Mouse (Mus musculus) 3T3-L1 (cell line): ENCODE data around the gene Zswim3.
"Not testable (repeated sequence)": the region's sequence is repeated elsewhere in the genome, so short reads cannot be mapped to it uniquely, and the experiment has no call there.

Experiments
- DNase-seq: peaks from one replicate; pipeline ENCODE4 v3.0.0-alpha.2; 2015; ENCODE audit warnings: low read depth, low spot score

Gene Zswim3

DNA sequence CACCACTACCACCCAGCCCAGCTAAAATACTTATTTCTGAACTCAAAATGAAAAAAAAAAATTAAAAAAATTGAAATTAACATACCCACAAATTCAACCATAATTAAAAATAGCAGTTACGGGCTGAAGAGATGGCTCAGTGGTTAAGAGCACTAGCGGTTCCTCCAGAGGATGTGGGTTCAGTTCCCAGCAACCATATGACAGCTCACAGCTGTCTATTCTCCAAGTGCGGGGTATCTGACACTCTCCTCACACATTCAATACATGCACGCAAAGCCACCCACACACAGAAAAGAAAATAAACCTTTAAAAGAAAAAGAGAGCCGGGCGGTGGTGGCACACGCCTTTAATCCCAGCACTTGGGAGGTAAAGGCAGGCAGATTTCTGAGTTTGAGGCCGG, 45.2 kb downstream of the Zswim3 start:
- no peak for DNase-seq

DNA sequence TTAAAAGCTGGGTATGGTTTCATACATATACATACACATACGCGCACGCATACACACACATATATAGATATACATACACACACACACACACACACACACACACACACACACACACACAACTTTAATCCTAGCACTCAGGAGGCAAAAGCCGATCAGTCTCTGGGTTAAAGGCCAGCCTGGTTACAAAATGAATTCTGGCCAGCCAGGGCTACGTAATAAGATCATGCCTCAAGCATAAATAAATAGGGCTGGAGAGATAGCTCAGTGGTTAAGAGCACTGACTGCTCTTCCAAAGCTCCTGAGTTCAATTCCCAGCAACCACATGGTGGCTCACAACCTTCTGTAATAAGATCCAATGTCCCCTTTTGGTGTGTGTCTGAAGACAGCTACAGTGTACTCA, 50.7 kb downstream of the Zswim3 start:
- not testable (repeated sequence) for DNase-seq

DNA sequence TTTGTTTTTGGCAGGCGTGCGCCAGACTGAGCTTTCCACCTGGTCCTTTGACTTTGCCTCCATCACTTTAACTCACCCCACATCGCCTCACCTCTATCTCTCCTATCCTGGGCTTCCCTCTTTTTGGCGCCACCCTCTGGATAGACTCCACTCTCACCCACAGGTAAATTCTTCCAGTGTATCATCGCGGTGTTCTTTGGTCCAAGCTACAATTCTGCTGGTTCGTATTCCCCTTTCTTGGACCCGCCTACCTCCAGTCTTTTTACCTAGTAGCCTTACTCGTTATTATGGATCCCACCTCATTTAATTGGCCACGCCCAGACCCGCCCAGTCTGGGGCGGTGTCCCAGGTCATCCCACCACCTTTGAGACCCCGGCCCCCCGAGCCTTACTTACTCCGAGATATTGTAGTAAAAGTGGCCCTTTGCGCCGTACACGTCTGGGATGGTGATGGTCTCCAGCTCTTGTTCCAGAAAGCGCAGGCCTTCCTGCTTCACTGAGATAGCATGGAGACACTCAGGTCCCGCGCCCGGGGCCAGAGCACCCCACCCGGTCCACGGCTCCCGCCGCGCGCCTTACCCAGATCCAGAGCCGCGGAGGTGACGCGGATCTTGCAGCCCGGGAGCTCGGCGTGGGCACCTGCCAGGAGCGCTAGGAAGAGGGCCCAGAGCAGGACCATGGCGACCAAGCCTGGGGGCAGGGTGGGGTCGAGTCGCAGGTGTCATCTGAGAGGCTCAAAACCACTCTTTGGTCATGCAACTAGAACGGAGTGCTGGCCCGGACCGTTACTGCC, 51.6 kb downstream of the Zswim3 start:
- DNase-seq = no peak

DNA sequence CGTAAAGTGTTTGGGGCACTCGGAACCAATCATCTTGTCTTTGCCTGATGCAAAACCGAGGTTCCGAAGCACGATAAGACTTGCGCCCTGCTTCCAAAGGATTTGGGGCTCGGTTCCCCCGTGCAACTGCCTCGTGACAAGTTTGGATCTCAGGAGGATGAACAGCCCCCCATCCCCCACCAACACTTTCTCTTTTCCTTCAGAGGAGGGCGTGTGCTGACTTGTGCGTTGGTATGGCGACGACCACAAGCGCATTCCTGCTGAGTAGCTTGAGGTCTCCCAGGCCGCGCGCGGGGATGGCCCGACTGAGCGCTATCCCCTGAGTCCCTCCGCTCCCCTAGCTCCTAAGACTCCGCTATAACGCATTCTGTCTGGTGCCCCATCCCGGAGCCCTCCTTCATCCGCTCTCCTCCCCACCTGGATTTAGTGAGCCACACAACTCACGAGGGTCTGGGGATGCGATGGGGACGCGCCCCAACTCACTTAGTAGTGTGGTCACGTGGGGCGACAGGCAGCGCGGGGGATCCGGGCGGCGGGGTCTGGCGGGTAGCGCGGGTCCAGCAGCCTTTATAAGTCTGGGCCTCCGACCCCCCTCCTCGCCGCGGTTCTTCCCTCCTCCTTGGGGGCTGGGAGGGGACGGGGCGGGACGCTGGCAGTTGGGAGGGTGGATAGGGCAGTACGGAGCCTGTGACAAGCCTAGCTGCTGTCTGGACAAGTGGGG, 52.4 kb downstream of the Zswim3 start, which contains the start of gene Pltp:
Gene Pltp (minus strand): TSS at position 611 of the 721 bp plus-strand sequence.
- DNase-seq = peak; percentile 90

DNA sequence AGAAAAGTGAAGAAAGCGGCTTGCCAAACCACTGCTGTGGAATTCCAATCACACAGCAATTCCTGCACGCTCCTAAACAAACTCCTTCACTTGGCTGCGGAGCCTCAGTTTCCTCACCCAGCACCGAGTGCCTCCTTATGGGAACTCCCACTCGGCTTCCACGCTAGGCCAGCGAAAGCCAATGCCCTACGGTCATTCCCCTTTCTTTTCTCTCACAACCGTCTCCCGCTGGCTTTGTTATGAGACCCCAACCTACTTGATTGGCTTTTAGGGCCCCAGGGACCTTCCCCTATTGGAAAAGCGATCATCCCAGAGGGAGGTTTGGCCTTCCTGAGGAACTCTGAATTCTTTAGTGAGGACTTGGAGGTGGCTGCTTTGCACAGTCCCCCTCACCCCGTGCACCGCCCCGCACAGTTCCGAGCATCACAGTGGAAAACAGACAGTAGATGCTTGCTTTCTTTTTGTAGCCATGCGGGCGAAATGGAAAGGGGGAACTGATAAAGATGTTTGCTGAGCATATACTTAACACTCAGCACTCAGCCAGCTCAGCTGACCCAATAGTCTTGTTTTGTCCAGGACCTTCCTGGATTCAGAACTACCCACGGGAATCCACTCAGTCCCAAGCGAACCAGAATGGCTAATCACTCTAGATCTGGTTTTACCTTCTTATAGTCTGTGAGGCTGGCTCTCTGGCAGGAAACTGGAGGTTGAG, 53.1 kb downstream of the Zswim3 start:
- no peak for DNase-seq

DNA sequence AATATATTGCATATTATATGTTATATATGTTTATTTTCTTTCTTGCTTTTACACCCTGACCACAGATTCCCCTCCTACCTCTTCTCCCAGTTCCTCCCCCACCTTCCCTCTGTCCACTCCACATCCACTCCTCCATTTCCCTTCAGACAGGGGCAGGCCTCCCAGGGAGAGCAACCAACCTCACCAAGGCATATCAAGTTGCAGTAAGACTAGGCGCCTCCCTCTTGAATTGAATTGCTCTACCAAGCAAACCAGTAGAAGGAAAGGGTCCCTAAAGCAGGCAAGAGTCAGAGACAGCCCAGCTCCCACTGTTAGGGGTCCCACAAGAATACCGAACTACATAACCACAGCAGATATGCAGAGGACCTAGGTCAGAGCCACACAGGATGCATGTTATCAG, 54.3 kb downstream of the Zswim3 start:
- no peak for DNase-seq

DNA sequence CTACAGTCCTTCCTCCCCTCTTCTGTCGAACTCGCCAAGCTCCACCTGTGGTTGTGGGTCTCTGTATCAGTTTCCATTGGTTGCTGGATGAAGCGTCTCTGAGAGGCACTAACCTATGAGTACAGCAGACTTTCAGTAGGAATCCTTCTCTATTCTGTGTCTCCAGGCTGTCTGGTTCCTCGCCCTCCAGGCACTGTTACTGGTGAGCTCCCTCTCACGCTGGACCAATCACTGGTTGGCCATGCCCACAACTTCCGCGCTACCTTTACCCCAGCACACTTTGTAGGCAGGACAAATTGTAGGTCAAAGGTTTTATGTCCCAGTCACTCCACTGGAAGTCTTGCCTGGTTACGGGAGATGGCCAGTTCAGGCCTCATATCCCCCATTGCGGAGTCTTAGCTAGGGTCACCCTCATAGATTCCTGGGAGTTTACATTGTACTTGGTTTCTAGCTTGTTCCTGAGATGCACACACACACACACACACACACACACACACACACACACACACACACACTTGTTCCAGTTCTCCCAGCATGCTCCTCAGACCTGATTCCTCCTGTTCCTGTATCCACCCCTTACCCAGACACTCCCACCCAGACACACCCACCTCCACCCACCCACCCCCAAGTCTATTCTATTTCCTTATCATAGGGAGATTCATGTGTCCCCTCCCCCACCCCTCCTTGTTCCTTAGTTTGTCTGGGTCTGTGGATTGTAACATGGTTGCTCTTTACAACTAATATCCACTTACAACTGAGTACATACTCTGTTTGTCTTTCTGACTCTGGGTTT, 54.9 kb downstream of the Zswim3 start:
- no peak for DNase-seq

DNA sequence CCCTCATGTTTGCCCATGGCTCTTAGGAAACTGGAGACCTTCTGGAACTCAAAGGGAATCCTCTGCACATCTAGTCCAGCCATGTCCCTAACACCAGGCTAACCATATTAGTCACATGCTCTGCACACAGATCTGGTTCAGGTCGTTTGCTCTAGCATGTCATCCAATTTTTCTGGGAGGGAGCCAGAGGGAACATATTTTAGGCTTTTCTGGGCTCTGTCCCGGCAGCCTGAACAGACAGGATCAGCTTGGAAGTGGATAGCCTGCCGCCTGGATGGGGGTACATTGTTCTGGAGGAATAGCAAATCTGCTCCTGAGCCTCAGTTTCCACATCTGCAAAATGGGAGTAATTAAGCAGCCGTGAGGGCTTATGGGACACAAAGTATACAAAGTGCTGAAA, 56.2 kb downstream of the Zswim3 start:
- DNase-seq = peak; percentile 33

DNA sequence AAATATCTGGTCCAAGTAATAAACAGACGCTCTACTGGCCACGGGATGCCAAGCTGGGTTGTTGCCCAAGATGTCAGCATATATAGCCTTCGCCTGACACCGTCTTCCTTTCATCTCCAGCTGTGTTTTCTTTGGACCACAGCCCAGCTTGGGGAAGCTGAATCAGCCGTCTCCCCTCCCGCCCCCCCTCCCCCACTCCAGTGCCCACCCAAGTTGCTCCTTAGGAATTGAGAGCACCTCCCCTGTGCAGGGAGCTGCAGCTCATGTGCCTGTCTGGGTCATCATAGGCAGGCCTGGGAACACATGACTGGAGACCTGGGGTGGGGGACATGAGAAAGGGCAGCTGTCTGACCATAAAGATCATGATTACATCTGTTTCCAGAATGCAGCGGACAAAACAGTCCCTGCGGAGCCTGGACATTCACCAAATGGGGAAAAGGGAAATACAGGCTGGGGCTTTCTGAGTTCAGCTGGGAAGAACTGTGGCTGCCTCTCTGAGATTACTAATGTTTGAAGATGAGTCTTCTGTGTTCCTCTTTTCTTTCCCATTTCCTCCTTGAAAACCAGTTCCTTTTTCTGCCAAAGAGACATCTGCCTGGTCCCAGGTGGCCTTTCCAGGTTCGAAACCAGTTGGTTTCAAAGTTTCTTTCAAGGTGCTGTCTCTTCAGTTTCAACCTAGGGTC, 57.4 kb downstream of the Zswim3 start:
- peak; percentile 72 for DNase-seq

DNA sequence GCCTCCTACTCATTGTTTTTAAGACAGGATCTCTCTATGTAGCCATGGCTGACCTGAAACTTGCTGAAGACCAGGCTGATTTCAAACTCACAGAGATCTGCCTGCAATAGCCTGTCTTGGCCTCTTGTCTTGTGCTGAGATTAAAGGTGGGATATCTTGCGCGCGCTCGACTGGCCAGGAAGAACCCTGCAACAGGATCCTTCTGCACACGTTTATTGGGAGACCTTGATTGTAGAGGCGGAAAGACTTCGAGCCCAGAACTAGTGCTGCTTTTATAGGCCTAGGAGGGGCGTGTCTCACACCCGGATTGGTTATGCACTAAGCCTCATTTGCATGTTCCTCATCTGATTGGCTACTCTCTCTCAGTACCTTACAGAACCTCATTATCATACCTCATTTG, 58.5 kb downstream of the Zswim3 start:
- not testable (repeated sequence) for DNase-seq

DNA sequence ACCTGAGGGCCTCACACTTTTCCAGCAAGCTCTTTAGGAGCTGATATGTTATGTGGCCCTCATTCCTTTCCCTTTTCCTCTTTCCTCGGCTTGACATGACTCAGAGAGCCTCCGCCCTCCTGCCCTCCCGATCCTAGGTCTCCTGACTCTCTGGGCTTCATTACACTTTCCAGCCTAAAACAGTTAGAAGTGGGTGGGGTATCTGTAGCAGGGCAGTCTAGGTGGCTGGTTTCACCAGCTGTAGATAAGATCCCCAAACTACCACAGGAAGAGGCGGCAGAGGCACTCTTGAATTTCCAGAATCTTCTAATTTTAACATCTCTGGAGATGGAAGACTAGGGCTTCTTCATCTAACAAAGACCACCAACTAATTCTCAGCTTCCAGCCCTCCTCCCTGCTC, 59.7 kb downstream of the Zswim3 start:
- no peak for DNase-seq

DNA sequence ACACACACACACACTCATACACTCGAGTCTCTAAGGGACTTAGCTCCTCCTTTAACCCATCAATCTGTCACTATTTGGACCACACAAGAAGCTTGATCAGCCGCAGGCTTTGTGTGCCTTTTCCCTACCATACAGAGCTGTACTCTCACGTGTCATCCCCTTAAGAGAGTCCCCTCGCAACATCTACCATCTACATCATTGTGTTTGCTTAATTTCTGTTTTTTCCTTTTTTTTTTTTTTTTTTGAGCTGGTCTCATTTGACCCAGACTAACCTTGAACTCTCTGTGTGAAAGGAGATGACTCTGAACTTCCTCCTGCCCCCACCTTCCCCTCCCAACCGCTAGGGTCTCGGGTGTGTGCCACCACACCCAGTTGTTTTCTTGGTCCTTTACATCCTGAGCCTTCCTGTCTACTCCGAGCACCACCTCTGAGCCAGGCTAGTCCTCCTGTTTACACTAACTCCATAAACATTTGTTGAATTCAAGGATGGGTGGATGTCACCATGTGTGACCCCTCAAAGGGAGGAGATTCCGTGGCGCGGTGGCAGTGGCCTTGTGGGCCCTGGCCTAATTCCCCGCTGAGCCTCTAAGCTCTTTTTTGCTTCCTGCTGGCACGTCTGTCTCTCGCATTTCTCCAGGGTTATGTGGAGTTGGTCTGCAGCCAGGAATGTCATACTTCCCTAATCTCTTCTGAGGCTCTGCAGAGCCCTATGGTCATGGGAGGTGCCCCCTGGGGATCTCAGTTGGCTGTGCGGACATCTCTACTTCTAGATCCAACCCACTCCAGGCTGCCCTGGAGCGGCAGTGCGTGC, 62.0 kb downstream of the Zswim3 start:
- DNase-seq = peak; percentile 80

DNA sequence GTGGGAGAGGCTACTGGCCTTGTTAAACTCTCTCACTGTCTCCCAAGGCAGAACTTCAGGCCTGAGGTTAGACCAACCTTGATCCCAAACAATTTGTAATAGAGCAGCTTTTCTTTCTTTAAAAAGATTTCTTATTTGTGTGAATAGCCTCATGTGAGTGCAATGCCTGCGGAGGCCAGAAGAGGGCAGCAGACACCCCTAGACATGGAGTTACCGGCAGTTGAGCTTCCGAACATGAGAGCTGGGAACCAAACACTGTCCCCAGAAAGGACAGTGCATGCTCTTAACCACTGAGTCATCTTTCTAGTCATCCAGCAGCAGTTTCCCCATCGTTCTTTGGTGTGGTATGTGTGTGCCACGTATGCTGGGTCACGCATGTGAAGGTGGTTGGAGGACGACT, 62.7 kb downstream of the Zswim3 start:
- DNase-seq = peak; percentile 53

DNA sequence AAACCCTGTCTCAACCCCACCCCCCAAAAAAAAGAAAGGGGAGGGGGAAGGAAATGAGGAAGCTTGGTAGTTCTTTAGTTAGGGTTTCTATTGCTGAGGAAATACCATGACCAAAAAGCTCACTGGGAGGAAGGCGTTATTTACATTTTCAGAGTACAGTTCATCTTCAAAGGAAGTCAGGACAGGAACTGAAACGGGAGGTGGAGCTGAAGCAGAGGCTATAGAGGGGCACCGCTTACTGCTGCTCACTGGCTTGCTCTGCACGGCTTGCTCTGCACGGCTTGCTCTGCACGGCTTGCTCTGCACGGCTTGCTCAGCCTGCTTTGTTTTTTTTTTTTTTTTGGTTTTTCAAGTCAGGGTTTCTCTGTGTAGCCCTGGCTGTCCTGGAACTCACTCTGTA, 63.6 kb downstream of the Zswim3 start:
- no peak for DNase-seq
